Mouse (Mus musculus) stomach, embryonic 15.5 days (tissue): ENCODE measurements around the gene Vmn1r55. TPM values are rescaled to one million over a fixed set of nuclear protein-coding genes. Genes with fewer than 3 reads are reported as not detected.
"Not testable (repeated sequence)": the region's sequence is repeated elsewhere in the genome, so short reads cannot be mapped to it uniquely, and the experiment has no call there.

Experiments used
- ATAC-seq: fragments of 200-750 bp; cut with Nextera tagmentation; 2 replicates; pipeline ENCODE4 v1.8.0; 2017; ENCODE audit warnings: low read depth, moderate number of reproducible peaks, moderate TSS enrichment; ENCODE audit not compliant: insufficient read depth, low FRiP score
- H3K27ac ChIP-seq: fragments of 300-500 bp; sonication (generic); 2 replicates; pipeline ENCODE4 v1.5.1; 2015; ENCODE audit warnings: mild to moderate bottlenecking, inconsistent platforms
- H3K27me3 ChIP-seq: fragments of 300-500 bp; sonication (generic); replicated peaks from 2 replicates; pipeline ENCODE4 v1.6.1; 2015; ENCODE audit warnings: inconsistent platforms
- H3K36me3 ChIP-seq: fragments of 300-500 bp; sonication (generic); 2 replicates; pipeline ENCODE4 v1.6.1; 2015; ENCODE audit warnings: inconsistent platforms
- H3K4me1 ChIP-seq: fragments of 300-500 bp; sonication (generic); 2 replicates; pipeline ENCODE4 v1.6.1; 2015; ENCODE audit warnings: inconsistent platforms
- H3K4me2 ChIP-seq: fragments of 300-500 bp; sonication (generic); 2 replicates; pipeline ENCODE4 v1.6.1; 2015; ENCODE audit warnings: mild to moderate bottlenecking, inconsistent platforms
- H3K4me3 ChIP-seq: fragments of 300-500 bp; sonication (generic); replicated peaks from 2 replicates; pipeline ENCODE4 v1.5.1; 2015; ENCODE audit warnings: inconsistent platforms
- H3K9ac ChIP-seq: fragments of 300-500 bp; sonication (generic); 2 replicates; pipeline ENCODE4 v1.6.1; 2015; ENCODE audit warnings: inconsistent platforms
- H3K9me3 ChIP-seq: fragments of 300-500 bp; sonication (generic); 2 replicates; pipeline ENCODE4 v1.6.1; 2016; ENCODE audit warnings: inconsistent platforms
- WGBS: fragments of 180-500 bp; shearing (Covaris S2); methylation state at CpG from one replicate; pipeline ENCODE4 v1.1.7; 2015; 5-methylcytosine and 5-hydroxymethylcytosine counted together
- polyA plus RNA-seq: library from polyadenylated mRNA; unstranded; fragments of >200 nt; fragmentation: Nextera tagmentation; extraction: Ambion mirVana; gene quantifications from 2 replicates; pipeline ENCODE4 v1.2.1, GENCODE M21; 2015

The Vmn1r55 gene
- 0.01 TPM in 1 of 2 replicates, not detected in the other for polyA plus RNA-seq

DNA sequence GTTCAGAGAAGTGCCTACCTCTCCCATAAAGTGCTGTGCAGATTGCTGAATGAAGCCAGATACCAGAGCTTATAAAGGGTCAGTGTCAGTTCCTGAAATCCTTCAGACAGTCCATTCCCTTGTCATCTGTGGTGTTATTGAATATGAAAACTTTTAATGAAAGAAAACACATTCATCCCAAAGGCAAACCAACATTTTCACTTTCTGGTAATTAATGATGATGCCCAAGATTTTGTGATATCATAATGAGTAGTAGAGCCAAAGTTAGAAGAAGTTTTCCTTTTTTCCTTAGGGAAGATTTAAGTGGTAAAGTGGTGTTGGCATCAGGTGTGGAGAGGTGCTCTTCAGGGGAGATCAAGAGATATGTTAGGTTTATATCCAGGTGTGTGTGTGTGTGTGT, at the start of gene Vmn1r55:
TSS of gene Vmn1r55 (minus strand) at position 101 of the 400 bp plus-strand sequence.
- H3K4me2 ChIP-seq, H3K9ac ChIP-seq, ATAC-seq, H3K27me3 ChIP-seq, H3K4me3 ChIP-seq, H3K9me3 ChIP-seq, H3K4me1 ChIP-seq, H3K27ac ChIP-seq, H3K36me3 ChIP-seq: not testable (repeated sequence)

DNA sequence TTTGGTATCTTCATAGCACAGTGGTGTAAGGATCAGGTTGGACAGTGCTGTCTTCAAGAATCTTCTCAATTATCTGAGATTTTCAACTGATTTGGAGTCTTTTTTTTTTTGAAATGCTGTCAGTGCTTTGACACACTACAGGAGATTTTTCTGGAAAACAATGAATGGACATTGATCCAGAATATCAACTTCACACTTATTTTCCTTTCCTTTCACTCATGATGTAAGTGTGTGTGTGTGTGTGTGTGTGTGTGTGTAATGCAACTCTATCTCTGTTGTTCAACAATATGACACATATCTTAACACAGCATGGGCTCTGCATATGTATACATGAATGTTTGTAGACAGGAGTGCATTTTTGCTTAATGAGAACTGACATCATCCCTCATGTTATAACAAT, 47.2 kb upstream of the Vmn1r55 start, which contains the start of gene Vmn1r56:
TSS of gene Vmn1r56 (minus strand) at position 101 of the 400 bp plus-strand sequence.
- not testable (repeated sequence) for H3K27me3 ChIP-seq, H3K27ac ChIP-seq, ATAC-seq, H3K9ac ChIP-seq, H3K4me1 ChIP-seq, H3K4me2 ChIP-seq, H3K9me3 ChIP-seq, H3K4me3 ChIP-seq, H3K36me3 ChIP-seq

DNA sequence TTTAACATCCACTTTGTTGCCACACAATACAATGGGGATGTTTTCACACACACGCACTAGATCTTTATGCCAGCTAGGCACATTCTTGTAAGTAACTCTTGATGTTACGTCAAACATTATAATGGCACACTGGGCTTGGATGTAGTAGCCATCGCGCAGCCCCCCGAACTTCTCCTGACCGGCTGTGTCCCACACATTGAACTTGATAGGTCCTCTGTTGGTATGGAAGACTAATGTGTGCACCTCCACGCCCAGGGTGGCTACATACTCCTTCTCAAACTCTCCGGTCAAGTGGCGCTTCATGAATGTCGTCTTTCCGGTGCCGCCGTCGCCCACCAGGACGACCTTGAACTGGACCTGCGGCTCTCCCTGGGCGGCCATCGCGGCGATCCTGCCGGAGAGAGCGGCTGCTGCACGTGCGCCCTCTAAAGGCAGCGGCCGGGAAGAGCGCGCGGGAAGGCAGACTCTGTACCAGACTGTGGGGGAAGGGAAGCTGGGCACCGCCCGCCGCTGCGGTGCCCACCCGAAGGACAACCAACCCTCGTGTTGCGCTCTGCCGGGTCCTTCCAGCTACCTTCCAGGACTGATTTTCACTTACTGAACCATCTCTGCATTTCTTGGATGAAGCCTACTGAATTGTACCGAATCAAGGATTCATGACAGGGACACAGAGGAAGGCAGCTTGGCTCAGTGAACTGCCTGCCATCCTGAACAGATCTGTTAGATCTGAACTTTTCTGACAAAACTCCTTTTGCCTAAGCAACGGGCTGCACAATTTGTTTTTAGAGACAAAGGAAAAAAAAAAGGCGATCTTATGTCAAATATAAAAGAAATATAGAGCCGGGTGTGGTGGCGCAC, 23.7 kb downstream of the Vmn1r55 start, which contains the start of gene Rasl2-9:
TSS of gene Rasl2-9 (minus strand) at position 402 of the 858 bp plus-strand sequence.
- peak within 1 kb of the TSS; percentile 34 for H3K4me3 ChIP-seq
- H3K36me3 ChIP-seq: no peaks in the 10 kb centered on the region
- WGBS: 19% methylated on average over 42 of the region's 42 CpGs
- H3K27me3 ChIP-seq: no peaks in the 10 kb centered on the region
- H3K4me2 ChIP-seq: peak within 1 kb of the TSS; percentile 61
- H3K4me1 ChIP-seq: no peaks in the 10 kb centered on the region
- H3K27ac ChIP-seq: no peak within 1 kb of the TSS
- peak; percentile 76 for ATAC-seq
- no peak within 1 kb of the TSS for H3K9ac ChIP-seq
- no peaks in the 10 kb centered on the region for H3K9me3 ChIP-seq

DNA sequence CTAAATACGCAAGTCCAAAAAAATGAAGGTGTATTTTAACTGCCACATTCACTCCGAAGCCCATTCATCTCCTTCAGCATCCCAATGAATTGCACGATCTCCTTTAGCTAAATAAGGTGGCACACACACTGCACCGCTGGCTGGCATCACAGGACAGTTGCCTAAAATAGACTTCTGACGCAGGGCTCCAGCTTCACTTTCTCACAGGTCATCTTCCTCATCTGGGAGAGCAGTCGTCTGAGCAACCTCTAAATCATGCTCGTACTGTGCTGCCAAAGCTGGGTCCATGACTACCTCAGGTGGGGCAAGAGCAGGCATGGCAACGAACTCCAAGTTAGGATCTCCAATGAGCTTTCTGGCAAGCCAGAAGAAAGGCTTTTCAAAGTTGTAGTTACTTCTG, 24.4 kb downstream of the Vmn1r55 start:
- Histone ChIP-seq H3K9me3 (no peaks in the 10 kb centered on the region), H3K4me2 (peak overlapping the region; percentile 61; the same call in 1 of the 2 replicates), H3K36me3 (no peaks in the 10 kb centered on the region), H3K4me1 (no peaks in the 10 kb centered on the region), H3K9ac (no peak overlapping the region), H3K4me3 (no peak overlapping the region), H3K27me3 (no peaks in the 10 kb centered on the region), H3K27ac (no peak overlapping the region)
- 83% methylated on average over 8 of the region's 8 CpGs for WGBS
- ATAC-seq: no peak

DNA sequence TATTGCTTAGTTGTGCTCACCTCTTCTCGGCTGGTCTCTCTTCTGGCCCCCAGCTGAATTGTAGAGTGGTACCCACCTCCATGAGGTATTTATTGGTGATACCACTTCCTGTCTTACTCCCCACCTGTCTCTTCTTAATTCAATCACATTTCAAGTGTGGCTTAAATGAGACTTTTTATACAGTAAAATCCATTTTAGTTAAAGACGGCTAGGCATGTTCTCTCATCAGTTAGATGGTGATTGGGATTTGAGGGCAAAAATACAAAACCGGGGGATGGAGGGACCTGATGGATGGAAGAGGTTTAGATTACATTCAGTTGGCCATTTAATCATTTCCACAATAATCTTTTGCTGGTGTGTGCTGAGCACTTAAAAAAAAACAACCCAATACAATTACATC, 32.6 kb downstream of the Vmn1r55 start, which contains the start of gene Rfpl4:
TSS of gene Rfpl4 (minus strand) at position 101 of the 400 bp plus-strand sequence.
- H3K9ac ChIP-seq: no peak within 1 kb of the TSS

DNA sequence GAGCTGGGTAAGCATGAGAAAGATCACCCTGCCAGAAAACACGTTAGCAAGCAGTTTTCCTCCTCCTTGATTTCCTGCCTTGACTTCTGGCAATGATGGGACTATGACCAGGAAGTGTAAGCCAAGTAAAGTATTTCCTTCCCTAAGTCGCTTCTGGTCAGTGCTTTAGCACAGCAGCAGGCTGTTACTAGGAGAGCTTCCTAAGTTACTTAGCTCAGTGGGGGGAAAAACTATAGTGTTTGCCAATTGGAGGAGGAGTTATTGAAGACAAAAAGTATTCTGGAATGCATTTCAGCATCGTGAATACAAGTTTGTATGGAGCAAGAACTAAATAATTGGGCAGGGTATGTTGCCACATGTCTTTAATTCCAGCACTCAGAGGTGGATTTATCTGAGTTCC, 36.8 kb downstream of the Vmn1r55 start:
- Histone ChIP-seq H3K4me1 (no peaks in the 10 kb centered on the region), H3K4me3 (no peak overlapping the region), H3K36me3 (no peaks in the 10 kb centered on the region), H3K27me3 (no peaks in the 10 kb centered on the region), H3K9me3 (no peaks in the 10 kb centered on the region), H3K9ac (no peak overlapping the region), H3K4me2 (no peak overlapping the region), H3K27ac (no peak overlapping the region)
- ATAC-seq: no peak
- WGBS: 26% methylated on average over 3 of the region's 3 CpGs

More for the DNA sequence above, 32.6 kb downstream of the Vmn1r55 start, which contains the start of gene Rfpl4:
- ATAC-seq: no peak
- Histone ChIP-seq H3K4me1 (no peaks in the 10 kb centered on the region), H3K27ac (no peak within 1 kb of the TSS), H3K27me3 (no peaks in the 10 kb centered on the region), H3K4me2 (no peak within 1 kb of the TSS), H3K4me3 (no peak within 1 kb of the TSS), H3K36me3 (no peaks in the 10 kb centered on the region), H3K9me3 (no peaks in the 10 kb centered on the region)
- WGBS: 87% methylated on average over 3 of the region's 3 CpGs

DNA sequence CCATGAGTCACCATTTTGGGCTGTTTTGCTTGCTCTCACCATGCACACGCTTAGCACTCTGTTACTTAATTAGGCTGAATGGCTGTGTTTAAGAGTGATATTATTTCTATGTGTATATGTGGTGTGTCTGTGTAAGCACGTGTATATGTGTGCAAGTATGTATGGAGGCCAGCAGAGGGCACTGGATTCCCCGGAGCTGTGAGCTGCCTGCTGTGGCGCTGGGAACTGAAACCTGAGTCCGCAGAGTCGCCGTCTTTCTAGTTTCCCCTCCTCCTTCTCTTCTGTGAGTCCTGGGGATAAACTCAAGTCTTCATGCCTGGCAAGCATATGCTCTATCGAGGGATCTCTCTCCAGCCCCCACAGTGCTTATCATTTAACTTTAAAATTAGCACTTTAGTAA, 40.2 kb downstream of the Vmn1r55 start:
- no peaks in the 10 kb centered on the region for H3K36me3 ChIP-seq
- H3K9ac ChIP-seq: no peak overlapping the region
- WGBS: 79% methylated on average over 8 of the region's 8 CpGs
- ATAC-seq: no peak
- no peak overlapping the region for H3K4me3 ChIP-seq
- H3K27ac ChIP-seq: no peak overlapping the region
- H3K27me3 ChIP-seq: no peaks in the 10 kb centered on the region
- no peak overlapping the region for H3K4me2 ChIP-seq
- no peaks in the 10 kb centered on the region for H3K9me3 ChIP-seq
- H3K4me1 ChIP-seq: no peaks in the 10 kb centered on the region

DNA sequence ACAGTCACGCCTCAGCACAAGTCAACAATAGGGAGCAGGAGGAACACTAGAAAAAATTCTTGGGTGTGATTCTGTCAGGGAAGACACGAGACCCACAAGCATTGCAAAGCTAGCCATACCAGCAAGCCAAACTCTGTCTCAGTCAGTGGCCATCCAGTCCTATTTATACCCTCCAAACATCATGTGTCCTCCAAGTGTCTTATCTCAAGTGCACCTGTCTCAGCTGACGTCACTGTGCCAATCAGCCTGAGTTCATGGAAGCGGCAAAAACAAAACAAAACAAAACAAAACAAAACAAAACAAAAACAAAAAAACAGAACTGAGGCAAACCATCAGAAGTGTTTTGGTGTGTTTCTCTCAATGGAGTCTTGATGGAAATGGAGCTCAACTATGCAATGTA, 41.2 kb downstream of the Vmn1r55 start:
- no peak for ATAC-seq
- Histone ChIP-seq H3K27ac (no peak overlapping the region), H3K36me3 (no peaks in the 10 kb centered on the region), H3K9ac (no peak overlapping the region), H3K9me3 (no peaks in the 10 kb centered on the region), H3K27me3 (no peaks in the 10 kb centered on the region), H3K4me3 (no peak overlapping the region), H3K4me1 (no peaks in the 10 kb centered on the region), H3K4me2 (no peak overlapping the region)
- WGBS: 74% methylated on average over 4 of the region's 4 CpGs

DNA sequence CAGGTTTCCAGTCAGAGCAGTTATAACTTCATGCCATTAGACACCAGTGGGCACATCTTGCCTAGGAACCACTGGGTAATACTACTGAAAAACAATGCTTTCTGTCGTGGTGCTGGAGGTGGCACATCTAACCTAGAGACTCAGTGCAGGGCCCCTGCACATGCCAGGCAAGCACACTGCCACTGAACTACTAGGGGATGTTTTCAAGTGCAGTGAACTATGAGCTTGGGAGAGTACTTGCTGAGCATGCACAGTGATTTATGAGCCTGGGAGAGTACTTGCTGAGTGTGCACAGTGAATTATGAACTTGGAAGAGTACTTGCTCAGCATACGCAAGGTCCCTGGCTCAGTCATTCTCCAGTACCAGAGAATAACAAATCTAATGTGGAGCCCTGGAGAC, 46.9 kb downstream of the Vmn1r55 start:
- H3K36me3 ChIP-seq: peaks cover 12% of the 10 kb centered on the region
- no peaks in the 10 kb centered on the region for H3K27me3 ChIP-seq
- no peak overlapping the region for H3K9ac ChIP-seq
- H3K9me3 ChIP-seq: no peaks in the 10 kb centered on the region
- no peak for ATAC-seq
- no peak overlapping the region for H3K4me3 ChIP-seq
- H3K4me1 ChIP-seq: no peaks in the 10 kb centered on the region
- H3K4me2 ChIP-seq: no peak overlapping the region
- H3K27ac ChIP-seq: no peak overlapping the region
- 83% methylated on average over 2 of the region's 2 CpGs for WGBS

DNA sequence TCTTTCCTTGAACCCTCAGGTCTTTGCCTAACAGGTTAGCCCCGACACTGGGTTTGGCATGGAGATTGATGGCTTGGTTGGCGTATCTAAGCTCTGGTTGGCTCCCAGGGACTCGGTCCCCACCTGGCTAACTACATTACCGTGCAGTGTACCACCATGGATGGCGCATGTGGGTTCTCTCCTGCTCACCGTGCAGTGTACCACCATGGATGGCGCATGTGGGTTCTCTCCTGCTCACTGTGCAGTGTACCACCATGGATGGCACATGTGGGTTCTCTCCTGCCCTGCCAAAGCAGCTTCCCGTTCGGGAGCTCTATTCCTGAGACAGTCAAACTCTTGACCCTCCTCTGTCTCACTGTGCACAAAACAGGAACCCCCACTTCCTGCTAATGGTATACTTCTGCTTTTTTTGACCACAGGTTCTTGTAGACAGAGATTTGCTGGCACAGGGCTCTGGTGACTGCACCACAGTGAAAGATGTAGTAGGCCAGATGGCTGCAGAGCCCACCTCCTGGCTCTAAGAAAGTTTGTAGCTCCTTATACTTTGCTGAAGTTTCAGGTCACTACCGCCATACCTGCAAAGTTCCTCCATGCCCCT, 48.3 kb downstream of the Vmn1r55 start:
- no peaks in the 10 kb centered on the region for H3K9me3 ChIP-seq
- no peaks in the 10 kb centered on the region for H3K27me3 ChIP-seq
- no peak overlapping the region for H3K27ac ChIP-seq
- peaks cover 22% of the 10 kb centered on the region for H3K36me3 ChIP-seq
- WGBS: 81% methylated on average over 10 of the region's 10 CpGs
- no peak overlapping the region for H3K9ac ChIP-seq
- H3K4me3 ChIP-seq: no peak overlapping the region
- no peak overlapping the region for H3K4me2 ChIP-seq
- ATAC-seq: no peak
- H3K4me1 ChIP-seq: no peaks in the 10 kb centered on the region

DNA sequence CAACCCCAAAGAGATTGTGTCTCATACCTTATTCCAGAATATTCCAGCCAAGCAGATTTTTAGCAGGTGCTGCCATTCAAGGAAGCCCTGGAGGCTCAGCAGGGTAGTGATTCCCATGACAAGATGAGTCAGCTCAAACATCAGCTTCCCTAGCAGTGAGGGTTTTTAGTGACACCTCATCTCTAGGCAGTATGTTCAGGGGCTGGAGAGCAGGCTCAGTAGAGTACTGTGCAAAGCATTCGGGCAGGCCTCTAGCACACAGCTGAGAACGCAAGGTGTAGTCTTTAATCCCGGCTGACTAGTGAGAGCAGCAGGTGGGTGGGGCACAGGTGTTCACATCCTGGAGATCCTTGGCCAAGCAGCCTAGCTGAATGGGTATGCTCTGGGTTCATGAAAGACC, 49.7 kb downstream of the Vmn1r55 start:
- peaks cover 35% of the 10 kb centered on the region for H3K36me3 ChIP-seq
- no peak overlapping the region for H3K9ac ChIP-seq
- no peak overlapping the region for H3K4me3 ChIP-seq
- H3K4me1 ChIP-seq: no peaks in the 10 kb centered on the region
- H3K4me2 ChIP-seq: no peak overlapping the region
- no peaks in the 10 kb centered on the region for H3K9me3 ChIP-seq
- no peaks in the 10 kb centered on the region for H3K27me3 ChIP-seq
- no peak for ATAC-seq
- no peak overlapping the region for H3K27ac ChIP-seq
- WGBS: 80% methylated on average over 3 of the region's 3 CpGs

DNA sequence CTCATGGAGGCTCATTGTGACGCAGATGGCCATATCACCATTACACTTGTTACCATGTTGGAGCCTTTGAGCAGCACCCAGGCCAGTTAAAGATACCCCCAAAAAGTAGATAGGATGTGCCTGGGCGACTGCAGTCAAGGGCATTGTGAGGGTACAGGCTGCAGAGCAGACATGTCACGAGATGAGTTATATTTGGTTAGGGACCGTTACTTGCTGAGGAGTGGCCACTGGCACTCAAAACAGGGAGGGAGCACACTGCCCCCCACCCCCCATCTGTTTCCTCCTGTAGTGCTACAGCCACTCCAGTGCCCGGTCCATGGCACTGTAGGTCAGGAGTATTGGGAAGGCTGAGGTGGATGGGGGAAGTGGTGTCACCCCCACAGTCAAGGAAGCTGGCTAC, 50.7 kb downstream of the Vmn1r55 start:
- H3K36me3 ChIP-seq: peaks cover 38% of the 10 kb centered on the region
- H3K27me3 ChIP-seq: no peaks in the 10 kb centered on the region
- ATAC-seq: no peak
- H3K9ac ChIP-seq: no peak overlapping the region
- no peak overlapping the region for H3K4me2 ChIP-seq
- H3K4me1 ChIP-seq: no peaks in the 10 kb centered on the region
- H3K9me3 ChIP-seq: no peaks in the 10 kb centered on the region
- no peak overlapping the region for H3K4me3 ChIP-seq
- WGBS: 82% methylated on average over 5 of the region's 5 CpGs
- no peak overlapping the region for H3K27ac ChIP-seq
